In genomic region chr12:16996886-16997462, GRCm38 (mm10) we compare ENCODE assay signal across 25 mouse cellular contexts. TPM values are rescaled to one million over a fixed set of nuclear protein-coding genes. Genes with fewer than 3 reads are reported as not detected.
A peak's percentile ranks its signal among the peaks of the same experiment; 100 is the strongest.
DNase-seq lines count a peak whose midpoint lies in the region; ATAC-seq and TF ChIP-seq lines count a peak whose summit lies in the region.
"Had no signal": no experiment of that assay in that cellular context is flagged by ENCODE, and none has a peak within 500 bp of the region (broad histone marks: within the 10 kb centered on the region; RNA-seq: fewer than 3 reads in every experiment).

No protein-coding gene starts in this region.

- 0 out of 2 replicates have a peak, but pooled peaks have one; percentile 15 for TF ChIP-seq POLR2A in embryonic fibroblast, embryonic 13.5 days (IDR thresholded peaks at IDR 0.05; ENCODE audit: low read depth, low read length)

- peaks cover 15% of the 10 kb centered on the region for H3K4me1 ChIP-seq in forebrain, embryonic 12.5 days
- H3K4me1 ChIP-seq in forebrain, embryonic 16.5 days (replicated peaks; ENCODE audit: control insufficient read depth, insufficient read depth, low read length) = peaks cover 10% of the 10 kb centered on the region; the same call in 1 of the 2 replicates
- H3K4me1 ChIP-seq in megakaryocyte, embryonic 14.5 days = peaks cover 88% of the 10 kb centered on the region
- H3K4me1 ChIP-seq in embryonic fibroblast, embryonic 13.5 days (ENCODE audit: control insufficient read depth, insufficient read depth, low read length) = peaks cover 6% of the 10 kb centered on the region; the same call in 1 of the 2 replicates
- peaks cover 32% of the 10 kb centered on the region for H3K4me1 ChIP-seq in forebrain, embryonic 10.5 days

- peak; percentile 11 for DNase-seq in 416B (ENCODE audit: low read depth)
- no peak for DNase-seq in kidney, postnatal 10 days
- DNase-seq in forebrain, embryonic 10.5 days (ENCODE audit: extremely low spot score, low spot score) = no peak
- DNase-seq: adrenal gland, postnatal 10 days; cerebellum, adult 9-10 months; gastrocnemius, postnatal 14 days; heart, adult 18-20 months; heart, postnatal 14 days; kidney, postnatal 4 days; liver; lung, postnatal 10 days; thymus, postnatal 36 days had no signal

- no peak overlapping the region for H3K9ac ChIP-seq in forebrain, embryonic 12.5 days
- no peak overlapping the region for H3K9ac ChIP-seq in forebrain, embryonic 16.5 days (replicated peaks; ENCODE audit: low read depth, low read length)
- H3K9ac ChIP-seq: forebrain, embryonic 13.5 days; heart, embryonic 12.5 days; neural tube, embryonic 15.5 days had no signal

- 0 out of 2 replicates have a peak, but pooled peaks cover 3% of the 10 kb centered on the region for H3K36me3 ChIP-seq in forebrain, embryonic 12.5 days (replicated peaks)
- no peaks in the 10 kb centered on the region for H3K36me3 ChIP-seq in forebrain, embryonic 16.5 days (ENCODE audit: control insufficient read depth, insufficient read depth)
- peaks cover 63% of the 10 kb centered on the region for H3K36me3 ChIP-seq in megakaryocyte, embryonic 14.5 days (replicated peaks; ENCODE audit: low read length)
- peaks cover 3% of the 10 kb centered on the region; the same call in 1 of the 2 replicates for H3K36me3 ChIP-seq in forebrain, embryonic 10.5 days (replicated peaks)
- H3K36me3 ChIP-seq: neural tube, embryonic 15.5 days had no signal

- no peak for TF ChIP-seq CTCF in embryonic fibroblast, embryonic 13.5 days (IDR thresholded peaks at IDR 0.05; ENCODE audit: borderline replicate concordance, insufficient read depth, low read length)

- 0 out of 2 replicates have a peak overlapping the region, but pooled peaks have one; percentile 9 for H3K27ac ChIP-seq in forebrain, embryonic 12.5 days
- no peak overlapping the region for H3K27ac ChIP-seq in forebrain, embryonic 16.5 days (ENCODE audit: low read length)
- H3K27ac ChIP-seq in embryonic fibroblast, embryonic 13.5 days (ENCODE audit: insufficient read depth, low read length) = no peak overlapping the region
- H3K27ac ChIP-seq in forebrain, embryonic 10.5 days = no peak overlapping the region
- H3K27ac ChIP-seq: forebrain, embryonic 13.5 days; hindbrain, postnatal 0 days; limb, embryonic 10.5 days; neural tube, embryonic 15.5 days had no signal

- H3K9me3 ChIP-seq in forebrain, embryonic 12.5 days = no peaks in the 10 kb centered on the region
- H3K9me3 ChIP-seq in forebrain, embryonic 16.5 days (ENCODE audit: control insufficient read depth, low read length) = no peaks in the 10 kb centered on the region
- no peaks in the 10 kb centered on the region for H3K9me3 ChIP-seq in megakaryocyte, embryonic 14.5 days
- no peaks in the 10 kb centered on the region for H3K9me3 ChIP-seq in forebrain, embryonic 10.5 days
- H3K9me3 ChIP-seq: forebrain, embryonic 13.5 days; heart, embryonic 12.5 days; limb, embryonic 10.5 days; neural tube, embryonic 15.5 days had no signal

- WGBS in forebrain, embryonic 12.5 days = 90% methylated on average over 5 of the region's 5 CpGs
- 88% methylated on average over 5 of the region's 5 CpGs for WGBS in forebrain, embryonic 16.5 days
- WGBS in forebrain, embryonic 10.5 days = 92% methylated on average over 5 of the region's 5 CpGs

- no peak overlapping the region for H3K4me3 ChIP-seq in forebrain, embryonic 12.5 days (replicated peaks)
- no peak overlapping the region for H3K4me3 ChIP-seq in forebrain, embryonic 16.5 days (replicated peaks; ENCODE audit: low read length)
- peak overlapping the region; percentile 42 for H3K4me3 ChIP-seq in megakaryocyte, embryonic 14.5 days (replicated peaks)
- H3K4me3 ChIP-seq in embryonic fibroblast, embryonic 13.5 days (ENCODE audit: insufficient read depth, low read length) = no peak overlapping the region
- no peak overlapping the region for H3K4me3 ChIP-seq in forebrain, embryonic 10.5 days
- H3K4me3 ChIP-seq: forebrain, embryonic 13.5 days; heart, embryonic 12.5 days; limb, embryonic 10.5 days; neural tube, embryonic 15.5 days had no signal

- ATAC-seq in forebrain, embryonic 12.5 days (ENCODE audit: low FRiP score) = no peak
- ATAC-seq in forebrain, embryonic 16.5 days = no peak
- ATAC-seq in megakaryocyte, adult 5-6 weeks (ENCODE audit: poor library complexity, severe bottlenecking) = no peak
- ATAC-seq: forebrain, embryonic 13.5 days; hindbrain, postnatal 0 days; intestine, embryonic 16.5 days; midbrain, embryonic 16.5 days had no signal

- peaks cover 49% of the 10 kb centered on the region for H3K27me3 ChIP-seq in forebrain, embryonic 12.5 days
- H3K27me3 ChIP-seq in forebrain, embryonic 16.5 days (replicated peaks; ENCODE audit: control insufficient read depth, insufficient read depth, low read length) = peaks cover 19% of the 10 kb centered on the region
- no peaks in the 10 kb centered on the region for H3K27me3 ChIP-seq in megakaryocyte, embryonic 14.5 days (replicated peaks)
- peaks cover 49% of the 10 kb centered on the region for H3K27me3 ChIP-seq in forebrain, embryonic 10.5 days (ENCODE audit: poor library complexity, severe bottlenecking)

- H3K4me2 ChIP-seq in forebrain, embryonic 12.5 days = no peak overlapping the region
- no peak overlapping the region for H3K4me2 ChIP-seq in forebrain, embryonic 16.5 days (ENCODE audit: low read length)
- H3K4me2 ChIP-seq: forebrain, embryonic 13.5 days; heart, embryonic 12.5 days; neural tube, embryonic 15.5 days had no signal

RNA-seq across cellular contexts. Expression of gene Pqlc3, which starts 3.2 kb away (rescaled TPM):
- polyA plus RNA-seq in forebrain, embryonic 12.5 days (2016; fragmentation: Nextera tagmentation; extraction: Ambion mirVana) = 3.3 TPM in 2 replicates
- 1.5 and 1.8 TPM in 2 replicates for polyA plus RNA-seq in forebrain, embryonic 16.5 days (2015; fragmentation: Nextera tagmentation; extraction: Ambion mirVana)
- 10.0 and 23.7 TPM in 2 replicates for polyA plus RNA-seq in megakaryocyte, embryonic 14.5 days (2012; ENCODE audit: insufficient read depth, low replicate concordance)
- total RNA-seq in megakaryocyte, adult 5-6 weeks (2015) = 260 and 273 TPM in 2 replicates
- 130 and 134 TPM in 2 replicates for total RNA-seq in megakaryocyte, adult 5-6 weeks (2017)
- polyA plus RNA-seq in embryonic fibroblast, embryonic 13.5 days (2011; ENCODE audit: insufficient read length, low read depth, missing spikeins) = 75.1 and 77.4 TPM in 2 replicates
- polyA plus RNA-seq in forebrain, embryonic 10.5 days (2016; fragmentation: Nextera tagmentation; extraction: Ambion mirVana) = 2.9 and 3.5 TPM in 2 replicates

RNA-seq across cellular contexts. Expression of gene 2410004P03Rik, which starts 14.6 kb away (rescaled TPM):
- polyA plus RNA-seq in forebrain, embryonic 12.5 days (2016; fragmentation: Nextera tagmentation; extraction: Ambion mirVana) = 0.85 and 1.5 TPM in 2 replicates
- 3.0 and 4.3 TPM in 2 replicates for polyA plus RNA-seq in forebrain, embryonic 16.5 days (2015; fragmentation: Nextera tagmentation; extraction: Ambion mirVana)
- polyA plus RNA-seq in megakaryocyte, embryonic 14.5 days (2012; ENCODE audit: insufficient read depth, low replicate concordance) = not detected in 2 replicates
- 0.25 and 0.34 TPM in 2 replicates for total RNA-seq in megakaryocyte, adult 5-6 weeks (2015)
- 0.26 and 0.41 TPM in 2 replicates for total RNA-seq in megakaryocyte, adult 5-6 weeks (2017)
- 0.17 TPM in 1 of 2 replicates, not detected in the other for polyA plus RNA-seq in embryonic fibroblast, embryonic 13.5 days (2011; ENCODE audit: insufficient read length, low read depth, missing spikeins)
- polyA plus RNA-seq in forebrain, embryonic 10.5 days (2016; fragmentation: Nextera tagmentation; extraction: Ambion mirVana) = 0.60 and 1.1 TPM in 2 replicates
- total RNA-seq: gastrocnemius, postnatal 14 days had no signal
- polyA plus RNA-seq: liver, embryonic 16.5 days had no signal
